Mouse (Mus musculus): ENCODE results near the gene Tmod1. TPM values are rescaled to one million over a fixed set of nuclear protein-coding genes. Genes with fewer than 3 reads are reported as not detected.

Gene Tmod1
- total RNA-seq (2015; ENCODE audit: low replicate concordance) (258 and 260 TPM in 2 replicates), total RNA-seq (2017; ENCODE audit: low replicate concordance) (189 and 234 TPM in 2 replicates)

DNA sequence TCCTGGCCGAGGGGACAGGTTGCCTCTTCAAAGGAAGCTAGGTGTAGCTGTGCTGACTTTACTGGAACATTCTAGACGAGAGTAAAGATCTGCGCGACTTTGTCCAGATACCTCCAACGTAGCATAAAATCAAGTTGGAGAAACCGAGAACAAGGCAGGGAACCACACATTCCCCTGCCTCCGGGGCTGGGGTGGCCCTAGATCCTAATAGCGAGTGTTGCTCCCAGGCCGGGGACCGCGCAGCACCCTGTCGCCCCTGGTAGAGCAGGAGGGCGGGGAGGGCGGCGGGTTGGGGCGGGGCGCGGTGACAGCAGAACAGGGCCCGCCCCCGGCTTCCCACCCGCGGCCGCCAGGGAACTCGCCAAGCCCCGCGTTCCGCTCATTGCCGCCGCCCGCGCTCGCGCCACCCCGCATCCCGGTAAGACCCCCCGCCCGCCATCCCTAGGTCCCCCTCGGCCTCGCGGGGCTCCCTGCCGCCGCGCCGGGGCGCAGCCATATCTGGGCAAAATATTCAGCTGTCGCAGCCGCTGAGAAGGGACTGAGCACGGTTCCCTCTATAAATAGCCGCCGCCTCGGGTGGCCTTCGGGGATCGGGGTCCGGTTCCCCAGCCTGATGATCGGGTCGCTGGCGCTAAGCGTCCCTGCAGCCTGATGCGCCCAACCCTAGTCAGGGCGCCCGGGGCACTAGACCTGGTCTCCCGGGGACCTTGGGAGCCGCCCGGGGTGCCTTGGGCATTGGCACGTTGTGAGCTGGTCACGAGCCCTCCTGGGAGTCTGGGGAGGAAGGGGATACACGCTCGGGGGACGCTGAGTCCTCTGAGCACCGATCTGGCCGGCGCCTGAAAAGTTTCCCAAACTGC, at the start of gene Tmod1:
Gene Tmod1, plus strand, starts transcription at position 44 of the 860 bp plus-strand sequence.
- ATAC-seq (replicated peaks; ENCODE audit: low FRiP score, poor library complexity, severe bottlenecking): peak; percentile 62

DNA sequence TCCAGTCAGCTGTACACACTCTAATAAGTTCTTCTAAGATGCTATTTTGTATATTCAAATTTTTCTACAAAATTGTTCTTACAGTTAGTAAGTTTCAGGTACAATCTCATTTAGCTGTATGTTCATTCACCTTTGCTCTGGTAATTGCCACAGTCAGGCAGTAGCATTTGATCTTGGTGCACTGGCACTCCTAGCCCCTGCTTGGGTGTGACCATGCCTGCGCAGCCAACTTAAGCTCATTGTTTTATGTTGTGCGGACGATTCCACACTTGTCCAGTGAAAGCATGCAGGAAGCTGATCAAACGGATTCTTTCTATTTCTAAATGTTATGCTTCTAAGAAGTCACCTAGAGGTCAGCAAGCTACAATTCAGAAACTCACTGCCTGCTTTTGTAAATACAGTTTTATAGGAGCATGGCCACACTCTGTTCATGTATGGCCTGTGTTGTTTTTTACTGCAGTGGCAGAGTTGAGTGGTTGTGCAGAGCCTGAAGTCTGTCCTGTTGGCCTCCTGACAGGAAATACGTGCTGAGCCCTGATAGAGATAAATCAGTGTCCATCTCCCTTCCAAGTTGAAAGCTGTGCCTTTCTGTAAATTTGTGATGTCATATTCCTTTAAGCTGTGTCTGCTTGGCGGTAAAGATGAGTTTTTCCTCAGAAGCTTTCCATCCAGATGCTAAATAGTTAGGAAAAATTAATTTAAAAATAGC, 48.2 kb upstream of the Tmod1 start:
- ATAC-seq (replicated peaks; ENCODE audit: low FRiP score, poor library complexity, severe bottlenecking): no peak

- ATAC-seq (replicated peaks; ENCODE audit: low FRiP score, poor library complexity, severe bottlenecking): no peak
These were observed 40.2 kb upstream of the Tmod1 start for GRCm38 (mm10) chr4:45998536-45998935.

GRCm38 (mm10) chr4:46008142-46008793, 30.5 kb upstream of the Tmod1 start:
- no peak for ATAC-seq (replicated peaks; ENCODE audit: low FRiP score, poor library complexity, severe bottlenecking)

DNA sequence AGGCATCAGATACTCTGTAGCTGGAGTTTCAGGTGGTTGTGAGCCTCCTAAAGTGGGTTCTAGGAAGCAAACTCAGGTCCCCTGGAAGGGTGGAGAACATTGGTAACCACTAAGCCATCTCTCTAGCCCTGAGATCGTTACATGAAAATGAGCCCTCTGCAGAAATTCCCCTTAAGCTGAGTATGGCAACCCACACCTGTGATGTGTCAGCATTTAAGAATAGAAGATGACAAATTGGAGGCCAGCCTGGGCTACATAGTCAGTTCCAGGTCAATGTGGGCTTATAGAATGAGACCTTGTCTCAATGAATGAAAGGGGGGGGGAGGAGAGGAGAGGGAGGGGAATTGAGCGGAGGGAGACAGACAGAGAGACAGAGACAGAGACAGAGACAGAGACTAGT, 27.0 kb upstream of the Tmod1 start:
- ATAC-seq (replicated peaks; ENCODE audit: low FRiP score, poor library complexity, severe bottlenecking): no peak

DNA sequence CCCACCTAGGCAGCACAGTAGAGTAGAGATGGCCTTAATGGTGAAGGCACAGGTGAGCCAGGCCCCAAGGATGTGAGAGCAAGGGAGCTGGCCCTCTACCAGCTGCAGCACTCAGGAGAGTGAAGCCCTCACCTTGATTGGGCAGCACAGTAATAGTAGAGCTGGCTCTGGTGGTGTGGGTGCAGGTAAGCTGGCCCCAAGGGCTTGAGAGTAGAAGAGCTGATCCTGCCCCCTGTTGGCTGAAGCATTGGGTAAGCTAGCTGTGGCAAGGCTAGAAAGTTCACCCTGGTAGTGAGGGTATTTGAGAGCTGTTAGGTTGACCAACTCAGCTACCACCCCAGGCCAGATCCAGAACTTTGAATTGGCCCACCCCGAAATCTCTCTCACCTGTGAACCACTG, 23.1 kb upstream of the Tmod1 start:
- 0 out of 2 replicates have a peak, but pooled peaks have one; percentile 25 for ATAC-seq (replicated peaks; ENCODE audit: low FRiP score, poor library complexity, severe bottlenecking)

DNA sequence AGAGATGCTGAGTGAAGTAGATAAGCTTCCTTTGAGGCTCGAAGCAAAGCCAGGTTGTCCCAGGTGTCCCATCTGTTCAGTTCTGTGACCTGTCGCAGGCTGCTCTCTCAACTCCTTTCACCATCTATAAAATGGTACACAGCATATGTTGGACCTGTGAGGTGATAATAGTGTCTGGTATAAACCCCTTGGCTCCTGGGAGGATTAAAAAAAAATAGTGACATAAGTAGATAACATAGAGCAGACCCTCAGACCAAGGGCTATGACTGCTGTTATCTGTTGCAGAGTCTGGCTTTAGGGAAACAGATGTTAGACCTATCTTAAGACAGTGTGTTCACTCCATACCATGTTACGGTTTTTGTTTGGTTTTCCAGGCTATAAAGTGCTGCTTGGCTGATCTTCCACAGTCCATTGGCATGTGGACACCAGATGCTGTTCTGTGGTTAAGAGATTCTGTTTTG, 15.7 kb upstream of the Tmod1 start:
- no peak for ATAC-seq (replicated peaks; ENCODE audit: low FRiP score, poor library complexity, severe bottlenecking)

DNA sequence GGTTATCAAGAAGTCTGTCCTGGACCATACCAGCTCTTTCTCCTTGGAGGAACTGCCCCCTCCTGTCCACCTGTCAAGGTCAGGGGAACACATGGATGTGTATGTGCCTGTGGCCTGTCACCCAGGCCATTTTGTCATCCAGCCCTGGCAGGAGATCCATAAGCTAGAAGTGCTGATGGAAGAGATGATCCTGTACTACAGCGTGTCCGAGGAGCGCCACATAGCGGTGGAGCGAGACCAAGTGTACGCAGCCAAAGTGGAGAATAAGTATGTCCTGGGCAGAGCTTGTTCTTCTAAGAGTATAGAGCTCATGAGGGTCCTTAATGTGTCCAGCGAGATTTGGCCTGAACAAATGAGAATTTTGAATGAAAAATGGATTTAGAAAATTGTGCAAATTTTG, 12.8 kb upstream of the Tmod1 start:
- no peak for ATAC-seq (replicated peaks; ENCODE audit: low FRiP score, poor library complexity, severe bottlenecking)

GRCm38 (mm10) chr4:46028224-46028623, 10.5 kb upstream of the Tmod1 start:
- no peak for ATAC-seq (replicated peaks; ENCODE audit: low FRiP score, poor library complexity, severe bottlenecking)

DNA sequence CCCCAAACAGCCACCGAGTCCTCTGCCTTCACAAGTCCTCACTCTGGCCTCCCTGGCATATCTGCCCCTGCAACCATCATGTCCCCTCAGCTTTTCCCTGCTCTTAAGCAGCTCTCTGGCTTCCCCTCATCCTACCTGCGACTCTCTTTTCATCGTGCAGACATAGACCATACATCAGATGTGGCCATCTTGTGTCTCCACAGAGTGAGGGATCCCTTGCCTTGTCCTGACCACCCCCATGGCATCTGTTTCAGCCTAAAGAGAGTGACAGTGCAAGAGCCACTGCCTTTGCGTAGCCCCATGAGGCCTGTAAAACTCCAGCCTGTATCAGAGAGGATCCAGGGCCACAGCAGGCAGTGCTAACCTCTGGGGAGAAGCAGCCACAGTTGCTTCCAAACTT, 10.0 kb upstream of the Tmod1 start:
- no peak for ATAC-seq (replicated peaks; ENCODE audit: low FRiP score, poor library complexity, severe bottlenecking)

DNA sequence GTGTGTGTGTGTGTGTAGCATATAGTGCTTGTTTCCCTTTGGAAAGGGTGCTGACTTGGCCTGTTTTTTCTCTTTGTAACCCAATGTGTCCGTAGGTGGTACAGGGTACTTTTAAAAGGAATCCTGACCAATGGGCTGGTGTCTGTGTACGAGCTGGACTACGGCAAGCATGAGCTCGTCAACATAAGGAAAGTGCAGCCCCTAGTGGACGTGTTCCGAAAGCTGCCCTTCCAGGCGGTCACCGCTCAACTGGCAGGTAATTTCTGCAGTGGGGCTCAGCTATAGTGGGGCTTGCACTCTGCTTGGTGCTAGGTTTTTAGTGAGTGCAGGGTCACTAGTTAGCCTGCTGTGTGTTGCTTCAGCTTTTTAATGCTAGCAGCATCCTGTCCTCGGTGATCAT, 9.2 kb upstream of the Tmod1 start:
- ATAC-seq (replicated peaks; ENCODE audit: low FRiP score, poor library complexity, severe bottlenecking): no peak

- no peak for ATAC-seq (replicated peaks; ENCODE audit: low FRiP score, poor library complexity, severe bottlenecking)
These were observed 6.3 kb upstream of the Tmod1 start for GRCm38 (mm10) chr4:46032448-46032847.

DNA sequence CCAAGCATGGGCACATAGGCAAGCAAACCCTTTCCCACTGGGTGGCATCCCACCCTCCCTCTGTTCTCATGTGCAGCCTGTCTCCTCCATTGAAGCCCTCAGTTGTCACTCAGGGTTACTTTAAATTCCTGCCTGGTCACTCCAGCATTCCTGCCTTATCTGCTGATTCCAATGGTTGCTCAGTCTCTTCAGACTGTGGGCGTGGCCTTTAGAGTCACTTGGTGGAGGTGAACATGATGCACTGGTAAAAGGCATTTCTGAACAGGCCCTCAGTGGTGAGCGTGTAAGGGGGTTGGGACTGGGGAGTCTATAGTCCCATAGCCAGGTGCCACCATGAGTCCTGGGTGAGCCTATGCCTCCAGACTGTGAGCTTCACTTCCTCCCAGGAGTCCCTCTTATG, 5.5 kb upstream of the Tmod1 start:
- peak; percentile 75 for ATAC-seq (replicated peaks; ENCODE audit: low FRiP score, poor library complexity, severe bottlenecking)

GRCm38 (mm10) chr4:46038591-46038891, 194 bp upstream of the Tmod1 start:
- ATAC-seq (replicated peaks; ENCODE audit: low FRiP score, poor library complexity, severe bottlenecking): no peak

- peak; percentile 62 for ATAC-seq (replicated peaks; ENCODE audit: low FRiP score, poor library complexity, severe bottlenecking)
These were observed 1.2 kb downstream of the Tmod1 start for GRCm38 (mm10) chr4:46039899-46040298.

GRCm38 (mm10) chr4:46040594-46041192, 2.0 kb downstream of the Tmod1 start:
- peak; percentile 83 for ATAC-seq (replicated peaks; ENCODE audit: low FRiP score, poor library complexity, severe bottlenecking)

DNA sequence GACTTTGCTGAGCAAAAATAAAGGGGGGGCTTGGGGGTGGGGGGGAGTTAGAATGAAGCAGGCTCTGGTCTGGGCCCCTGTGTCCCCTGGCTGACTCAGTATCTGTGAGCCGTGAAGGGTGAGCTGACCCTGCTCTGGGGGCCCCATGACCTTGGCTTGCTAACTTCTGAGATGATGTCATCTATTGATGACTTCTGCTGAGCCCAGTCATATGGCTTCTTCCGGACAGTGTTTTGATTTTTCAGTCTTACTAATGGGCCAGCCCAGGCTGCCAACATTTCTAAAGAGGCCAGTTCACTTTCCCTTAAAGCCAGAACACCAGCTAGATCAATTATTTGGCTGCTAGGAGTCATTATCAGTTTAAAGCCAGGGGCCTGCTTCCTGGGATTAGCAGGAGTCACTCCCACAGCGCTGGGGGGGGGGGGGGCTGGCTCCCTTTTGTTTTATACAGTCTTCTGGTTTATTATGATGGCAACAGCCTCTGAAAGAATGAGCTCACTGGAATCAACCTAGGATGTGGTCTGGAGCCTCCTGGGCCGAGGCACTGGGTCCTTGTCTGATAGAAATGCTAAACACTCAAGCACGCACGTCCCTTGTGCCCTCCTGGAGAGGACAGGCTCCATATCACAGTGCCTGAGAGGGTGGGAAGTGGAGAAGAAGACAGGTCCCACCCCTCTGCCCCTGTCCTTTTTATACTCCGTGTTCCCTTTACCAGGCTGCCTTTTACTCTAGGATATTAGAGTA, 3.2 kb downstream of the Tmod1 start:
- ATAC-seq (replicated peaks; ENCODE audit: low FRiP score, poor library complexity, severe bottlenecking): no peak

DNA sequence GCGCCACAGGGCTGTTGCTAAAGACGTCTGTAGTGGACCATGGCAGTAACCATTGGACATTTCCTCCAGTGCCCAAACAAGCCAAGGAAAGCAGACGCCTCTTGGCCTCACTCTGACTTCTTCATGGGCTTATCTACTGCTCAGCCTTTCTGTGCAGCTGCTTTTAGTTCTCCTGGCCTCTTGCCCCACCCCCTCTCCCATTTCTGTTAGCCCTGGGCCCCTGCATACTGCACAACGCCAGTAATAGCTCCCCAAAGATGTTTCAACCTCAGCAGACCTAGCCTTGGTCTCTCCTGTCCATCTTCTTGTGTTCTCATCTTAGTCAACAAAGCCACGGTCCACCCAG, 3.7 kb downstream of the Tmod1 start:
- no peak for ATAC-seq (replicated peaks; ENCODE audit: low FRiP score, poor library complexity, severe bottlenecking)

GRCm38 (mm10) chr4:46043361-46043760, 4.6 kb downstream of the Tmod1 start:
- ATAC-seq (replicated peaks; ENCODE audit: low FRiP score, poor library complexity, severe bottlenecking): no peak

- no peak for ATAC-seq (replicated peaks; ENCODE audit: low FRiP score, poor library complexity, severe bottlenecking)
These were observed 9.2 kb downstream of the Tmod1 start for GRCm38 (mm10) chr4:46047971-46048370.
